Mouse (Mus musculus) E14TG2a.4 (cell line): ENCODE measurements at regions not wholly inside any gene's neighbourhood (a gene's known extent, or its start where the extent isn't known, plus 50 kb on each side); places are given as distances from the start of the nearest gene placed in this dataset.

Experiments used
- H3K27me3 ChIP-seq: 2 replicates; pipeline ENCODE4 v1.6.1; 2014; ENCODE audit warnings: low read length, control low read depth; ENCODE audit not compliant: insufficient read depth
- H3K36me3 ChIP-seq: 2 replicates; pipeline ENCODE4 v1.6.1; 2014; ENCODE audit warnings: low read length, control low read depth; ENCODE audit not compliant: insufficient read depth
- H3K4me1 ChIP-seq: replicated peaks from 2 replicates; pipeline ENCODE4 v1.6.1; 2014; ENCODE audit warnings: low read depth, low read length, control low read depth
- H3K4me3 ChIP-seq: replicated peaks from 2 replicates; pipeline ENCODE4 v1.5.1; 2014; ENCODE audit warnings: mild to moderate bottlenecking, low read length
- H3K9me3 ChIP-seq: 2 replicates; pipeline ENCODE4 v1.6.1; 2014; ENCODE audit warnings: low read length, control low read depth
- CTCF ChIP-seq: conservative IDR thresholded peaks from 2 replicates; pipeline ENCODE4 v1.5.1; 2014; ENCODE audit warnings: low read length
- NANOG ChIP-seq: IDR thresholded peaks from 2 replicates; pipeline ENCODE4 v1.6.1; 2014; ENCODE audit warnings: borderline replicate concordance, low read length, mixed read lengths
- POU5F1 ChIP-seq: IDR thresholded peaks from 2 replicates; pipeline ENCODE4 v1.6.1; 2014; ENCODE audit warnings: low read length, borderline replicate concordance

- TF ChIP-seq NANOG (peak; percentile 65; the same call in 1 of the 2 replicates), POU5F1 (no peak), CTCF (no peak)
- Histone ChIP-seq H3K27me3 (no peaks in the 10 kb centered on the region), H3K4me1 (peaks cover 8% of the 10 kb centered on the region; the same call in 1 of the 2 replicates), H3K4me3 (no peak overlapping the region), H3K36me3 (no peaks in the 10 kb centered on the region), H3K9me3 (peaks cover 11% of the 10 kb centered on the region; the same call in 1 of the 2 replicates)
Measured at GRCm38 (mm10) chr8:60728339-60728738, 95.7 kb downstream of the Mfap3l start.

- Histone ChIP-seq H3K9me3 (peaks cover 30% of the 10 kb centered on the region), H3K36me3 (no peaks in the 10 kb centered on the region), H3K4me1 (peaks cover 17% of the 10 kb centered on the region), H3K27me3 (no peaks in the 10 kb centered on the region), H3K4me3 (no peak overlapping the region)
- no peak for TF ChIP-seq NANOG
- no peak for TF ChIP-seq CTCF
- TF ChIP-seq POU5F1: no peak
Measured at GRCm38 (mm10) chr8:60732545-60732944, 99.9 kb downstream of the Mfap3l start.

DNA sequence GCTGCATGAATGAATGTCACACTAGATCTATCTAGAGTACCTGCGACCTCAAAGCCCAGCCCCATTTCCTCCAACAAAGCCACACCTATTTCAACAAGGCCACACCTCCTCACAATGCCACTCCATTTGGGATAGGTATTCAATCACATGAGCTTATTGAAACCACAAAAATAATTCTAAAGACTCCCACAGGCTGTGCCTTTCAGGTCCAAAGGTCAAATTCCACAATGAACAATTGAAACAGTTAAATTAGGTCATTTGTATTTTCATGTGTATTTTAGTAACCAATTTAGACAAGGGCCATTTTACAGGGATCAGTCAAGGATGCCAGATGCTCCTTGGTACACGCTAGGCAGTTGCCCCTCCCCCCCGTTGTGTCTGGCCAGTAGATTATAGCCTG lies 103.3 kb downstream of the Mfap3l start:
- Histone ChIP-seq H3K36me3 (no peaks in the 10 kb centered on the region), H3K27me3 (no peaks in the 10 kb centered on the region), H3K4me3 (no peak overlapping the region), H3K9me3 (peaks cover 23% of the 10 kb centered on the region), H3K4me1 (peaks cover 9% of the 10 kb centered on the region)
- no peak for TF ChIP-seq CTCF
- no peak for TF ChIP-seq NANOG
- TF ChIP-seq POU5F1: no peak

- H3K4me3 ChIP-seq: no peak overlapping the region
Measured at GRCm38 (mm10) chr8:60736401-60736800, 103.8 kb downstream of the Mfap3l start.

GRCm38 (mm10) chr8:60736913-60737312 lies 104.3 kb downstream of the Mfap3l start:
- peak; percentile 34; the same call in 1 of the 2 replicates for TF ChIP-seq NANOG
- TF ChIP-seq POU5F1: no peak
- TF ChIP-seq CTCF: no peak
- Histone ChIP-seq H3K4me3 (no peak overlapping the region), H3K36me3 (no peaks in the 10 kb centered on the region), H3K27me3 (no peaks in the 10 kb centered on the region), H3K4me1 (peaks cover 9% of the 10 kb centered on the region), H3K9me3 (peaks cover 23% of the 10 kb centered on the region)

More at GRCm38 (mm10) chr8:60736401-60736800, 103.8 kb downstream of the Mfap3l start:
- Histone ChIP-seq H3K27me3 (no peaks in the 10 kb centered on the region), H3K36me3 (no peaks in the 10 kb centered on the region), H3K9me3 (peaks cover 23% of the 10 kb centered on the region), H3K4me1 (peaks cover 9% of the 10 kb centered on the region)
- TF ChIP-seq CTCF: no peak

DNA sequence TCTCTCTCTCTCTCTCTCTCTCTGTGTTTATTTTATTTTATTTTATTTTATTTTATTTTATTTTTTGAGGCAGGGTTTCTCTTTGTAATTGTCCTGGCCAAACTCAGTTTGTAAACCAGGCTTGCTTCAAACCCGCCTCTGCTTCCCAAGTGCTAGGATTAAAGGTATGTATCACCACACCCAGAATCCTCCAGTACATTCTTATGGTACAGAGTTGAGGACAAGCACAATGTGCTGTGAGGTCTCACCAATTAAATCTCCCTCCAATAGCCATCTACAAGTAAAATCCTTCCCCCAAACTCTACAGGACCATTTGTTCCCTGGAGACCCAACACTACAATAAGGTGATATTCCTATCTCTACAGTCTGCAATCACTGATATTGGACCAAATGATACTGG lies 105.0 kb downstream of the Mfap3l start:
- Histone ChIP-seq H3K4me3 (no peak overlapping the region), H3K27me3 (no peaks in the 10 kb centered on the region), H3K36me3 (no peaks in the 10 kb centered on the region)

GRCm38 (mm10) chr8:60745877-60746276 lies 113.2 kb downstream of the Mfap3l start:
- H3K27me3 ChIP-seq: no peaks in the 10 kb centered on the region
- TF ChIP-seq NANOG (no peak), CTCF (no peak), POU5F1 (no peak)
- peaks cover 15% of the 10 kb centered on the region for H3K9me3 ChIP-seq
- H3K4me3 ChIP-seq: no peak overlapping the region
- H3K36me3 ChIP-seq: no peaks in the 10 kb centered on the region
- no peaks in the 10 kb centered on the region for H3K4me1 ChIP-seq

More for the DNA sequence above, 105.0 kb downstream of the Mfap3l start:
- H3K4me1 ChIP-seq: peaks cover 9% of the 10 kb centered on the region
- peaks cover 23% of the 10 kb centered on the region for H3K9me3 ChIP-seq
- no peak for TF ChIP-seq NANOG
- TF ChIP-seq POU5F1: no peak
- TF ChIP-seq CTCF: no peak

DNA sequence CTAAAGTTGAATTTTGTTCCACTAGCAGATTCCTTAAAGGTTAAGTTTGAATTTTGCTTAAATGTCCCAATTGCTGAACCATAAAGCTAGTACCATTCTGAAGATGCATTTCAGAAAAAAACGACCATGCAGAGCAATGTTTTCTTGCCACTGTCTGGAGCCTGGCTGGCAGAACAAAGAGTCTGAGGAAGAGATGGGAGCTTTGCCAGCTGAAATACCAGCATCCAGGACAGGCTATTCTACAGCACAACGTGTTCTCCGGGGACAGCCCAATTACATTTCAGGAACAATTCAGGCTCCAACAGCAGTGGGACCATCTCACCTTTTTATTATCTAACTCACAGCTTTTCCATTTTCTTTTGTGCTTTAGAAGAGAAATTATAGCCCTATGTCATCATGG lies 113.9 kb downstream of the Mfap3l start:
- TF ChIP-seq CTCF: no peak
- TF ChIP-seq NANOG: no peak
- TF ChIP-seq POU5F1: no peak
- Histone ChIP-seq H3K27me3 (no peaks in the 10 kb centered on the region), H3K4me3 (no peak overlapping the region), H3K4me1 (no peaks in the 10 kb centered on the region), H3K36me3 (no peaks in the 10 kb centered on the region), H3K9me3 (peaks cover 15% of the 10 kb centered on the region)

- H3K27me3 ChIP-seq: no peaks in the 10 kb centered on the region
- no peak overlapping the region for H3K4me3 ChIP-seq
- no peaks in the 10 kb centered on the region for H3K36me3 ChIP-seq
- TF ChIP-seq POU5F1 (no peak), CTCF (no peak), NANOG (no peak)
- no peaks in the 10 kb centered on the region for H3K4me1 ChIP-seq
- H3K9me3 ChIP-seq: no peaks in the 10 kb centered on the region
Measured at GRCm38 (mm10) chr8:60755704-60756415, 123.2 kb downstream of the Mfap3l start.
